ENCODE assay signal across 8 mouse cellular contexts in the genomic region with DNA sequence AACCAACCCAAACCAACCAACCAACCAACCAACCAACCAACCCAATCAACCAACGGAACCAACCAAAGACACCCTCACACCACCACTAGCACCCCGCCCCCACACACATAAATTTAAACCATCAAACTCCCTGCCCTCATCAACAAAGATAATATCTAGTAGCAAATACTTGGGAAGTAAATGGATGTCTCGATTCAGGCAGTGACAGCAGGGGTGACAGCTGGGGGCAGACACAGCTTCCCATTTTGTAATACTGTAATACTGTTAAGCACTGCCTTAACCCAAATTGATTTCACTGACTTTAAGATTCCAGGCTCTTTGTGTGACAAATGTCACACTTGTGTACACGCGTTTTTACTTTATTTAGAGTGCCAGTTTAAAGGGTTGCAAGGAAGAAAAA. TPM values are rescaled to one million over a fixed set of nuclear protein-coding genes. Genes with fewer than 3 reads are reported as not detected.
DNase-seq lines count a peak whose midpoint lies in the region; ATAC-seq and TF ChIP-seq lines count a peak whose summit lies in the region.

No protein-coding gene starts in this region.

- WGBS in heart, embryonic 15.5 days: 50% methylated on average over 5 of the region's 5 CpGs
- 50% methylated on average over 5 of the region's 5 CpGs for WGBS in embryonic facial prominence, embryonic 12.5 days
- 46% methylated on average over 5 of the region's 5 CpGs for WGBS in intestine, embryonic 15.5 days
- 49% methylated on average over 5 of the region's 5 CpGs for WGBS in midbrain, embryonic 11.5 days
- 42% methylated on average over 5 of the region's 5 CpGs for WGBS in thymus, adult 2 months

- H3K27me3 ChIP-seq in heart, embryonic 15.5 days: peaks cover 8% of the 10 kb centered on the region
- H3K27me3 ChIP-seq in embryonic facial prominence, embryonic 12.5 days: peaks cover 4% of the 10 kb centered on the region; the same call in 1 of the 2 replicates
- no peaks in the 10 kb centered on the region for H3K27me3 ChIP-seq in intestine, embryonic 15.5 days (replicated peaks)
- peaks cover 6% of the 10 kb centered on the region; the same call in 1 of the 2 replicates for H3K27me3 ChIP-seq in midbrain, embryonic 11.5 days (ENCODE audit: control insufficient read depth, insufficient read depth, low read length)
- H3K27me3 ChIP-seq in thymus, adult 2 months (ENCODE audit: control insufficient read depth, insufficient read depth, low read length): no peaks in the 10 kb centered on the region

- H3K4me2 ChIP-seq in heart, embryonic 15.5 days: peak overlapping the region; percentile 93
- peak overlapping the region; percentile 95 for H3K4me2 ChIP-seq in embryonic facial prominence, embryonic 12.5 days (replicated peaks)
- peak overlapping the region; percentile 98 for H3K4me2 ChIP-seq in intestine, embryonic 15.5 days (replicated peaks)
- peak overlapping the region; percentile 74 for H3K4me2 ChIP-seq in midbrain, embryonic 11.5 days

- no peak for TF ChIP-seq POLR2A in thymus, adult 2 months (IDR thresholded peaks at IDR 0.05; ENCODE audit: control insufficient read depth, extremely low read depth, insufficient read depth, low read length, poor library complexity)

- no peaks in the 10 kb centered on the region for H3K9me3 ChIP-seq in heart, embryonic 15.5 days (replicated peaks)
- no peaks in the 10 kb centered on the region for H3K9me3 ChIP-seq in embryonic facial prominence, embryonic 12.5 days
- no peaks in the 10 kb centered on the region for H3K9me3 ChIP-seq in intestine, embryonic 15.5 days
- H3K9me3 ChIP-seq in midbrain, embryonic 11.5 days (ENCODE audit: control insufficient read depth, low read length): no peaks in the 10 kb centered on the region

- no peak for TF ChIP-seq CTCF in thymus, adult 2 months (IDR thresholded peaks at IDR 0.05; ENCODE audit: borderline replicate concordance, control insufficient read depth, extremely low read depth, insufficient read depth, low read length, poor library complexity)

- no peak overlapping the region for H3K9ac ChIP-seq in heart, embryonic 15.5 days
- H3K9ac ChIP-seq in embryonic facial prominence, embryonic 12.5 days: no peak overlapping the region
- no peak overlapping the region for H3K9ac ChIP-seq in intestine, embryonic 15.5 days
- H3K9ac ChIP-seq in midbrain, embryonic 11.5 days (ENCODE audit: low read length): no peak overlapping the region

- no peak for DNase-seq in heart, adult 9 months (ENCODE audit: low spot score in 2 of 2)
- no peak for DNase-seq in midbrain, embryonic 11.5 days (ENCODE audit: low spot score, missing footprints)
- no peak for DNase-seq in thymus, adult 2 months
- DNase-seq in adipocyte (ENCODE audit: low spot score): no peak
- no peak for DNase-seq in right cerebral cortex, adult 18-20 months

- peaks cover 17% of the 10 kb centered on the region for H3K4me1 ChIP-seq in heart, embryonic 15.5 days (replicated peaks)
- 0 out of 2 replicates have a peak, but pooled peaks cover 8% of the 10 kb centered on the region for H3K4me1 ChIP-seq in embryonic facial prominence, embryonic 12.5 days
- peaks cover 5% of the 10 kb centered on the region for H3K4me1 ChIP-seq in intestine, embryonic 15.5 days (replicated peaks)
- H3K4me1 ChIP-seq in midbrain, embryonic 11.5 days (ENCODE audit: control insufficient read depth, insufficient read depth, low read length): peaks cover 2% of the 10 kb centered on the region; the same call in 1 of the 2 replicates
- H3K4me1 ChIP-seq in thymus, adult 2 months (replicated peaks; ENCODE audit: control insufficient read depth, insufficient read depth, low read length): peaks cover 10% of the 10 kb centered on the region

- no peaks in the 10 kb centered on the region for H3K36me3 ChIP-seq in heart, embryonic 15.5 days
- H3K36me3 ChIP-seq in embryonic facial prominence, embryonic 12.5 days: no peaks in the 10 kb centered on the region
- no peaks in the 10 kb centered on the region for H3K36me3 ChIP-seq in intestine, embryonic 15.5 days
- H3K36me3 ChIP-seq in midbrain, embryonic 11.5 days (ENCODE audit: control insufficient read depth, insufficient read depth, low read length): no peaks in the 10 kb centered on the region
- no peaks in the 10 kb centered on the region for H3K36me3 ChIP-seq in thymus, adult 2 months (ENCODE audit: control insufficient read depth, insufficient read depth, low read length)

- no peak overlapping the region for H3K27ac ChIP-seq in heart, embryonic 15.5 days
- no peak overlapping the region for H3K27ac ChIP-seq in embryonic facial prominence, embryonic 12.5 days
- no peak overlapping the region for H3K27ac ChIP-seq in intestine, embryonic 15.5 days
- H3K27ac ChIP-seq in midbrain, embryonic 11.5 days (ENCODE audit: low read depth, low read length): no peak overlapping the region
- H3K27ac ChIP-seq in thymus, adult 2 months (ENCODE audit: control insufficient read depth, insufficient read depth, low read length): no peak overlapping the region

- peak overlapping the region; percentile 80 for H3K4me3 ChIP-seq in heart, embryonic 15.5 days
- no peak overlapping the region for H3K4me3 ChIP-seq in embryonic facial prominence, embryonic 12.5 days
- no peak overlapping the region for H3K4me3 ChIP-seq in intestine, embryonic 15.5 days (replicated peaks)
- no peak overlapping the region for H3K4me3 ChIP-seq in midbrain, embryonic 11.5 days (ENCODE audit: low read depth, low read length)
- no peak overlapping the region for H3K4me3 ChIP-seq in thymus, adult 2 months (ENCODE audit: control insufficient read depth, insufficient read depth, low read length)

- ATAC-seq in heart, embryonic 15.5 days (replicated peaks; ENCODE audit: insufficient number of reproducible peaks, insufficient read depth, low FRiP score, low read depth): no peak
- ATAC-seq in embryonic facial prominence, embryonic 12.5 days (ENCODE audit: insufficient number of reproducible peaks, insufficient read depth, low FRiP score, low TSS enrichment): no peak
- ATAC-seq in intestine, embryonic 15.5 days: no peak
- ATAC-seq in midbrain, embryonic 11.5 days (ENCODE audit: low FRiP score): peak; percentile 3; the same call in 1 of the 2 replicates

RNA-seq across cellular contexts. Expression of a gene that starts 1.2 kb away (rescaled TPM):
- 11.4 and 13.8 TPM in 2 replicates for polyA plus RNA-seq in heart, embryonic 15.5 days (2015; fragmentation: Nextera tagmentation; extraction: Ambion mirVana)
- polyA plus RNA-seq in embryonic facial prominence, embryonic 12.5 days (2016; fragmentation: Nextera tagmentation; extraction: Ambion mirVana): 16.5 and 19.7 TPM in 2 replicates
- 6.0 and 7.6 TPM in 2 replicates for polyA plus RNA-seq in intestine, embryonic 15.5 days (2015; fragmentation: Nextera tagmentation; extraction: Ambion mirVana)
- 3.0 and 3.5 TPM in 2 replicates for polyA plus RNA-seq in midbrain, embryonic 11.5 days (2014; fragmentation: Nextera tagmentation; extraction: Ambion mirVana)
- polyA plus RNA-seq in thymus, adult 2 months (2012; rRNA removed): 14.8 and 22.6 TPM in 2 replicates
